Mouse (Mus musculus) G1E (cell line): ENCODE measurements around the gene Heg1.

Source experiments
- CTCF ChIP-seq: IDR thresholded peaks from 2 replicates; pipeline ENCODE4 v1.5.1; 2012; ENCODE audit warnings: low read depth, low read length, inconsistent platforms, mixed read lengths
- GATA1 ChIP-seq: IDR thresholded peaks from 2 replicates; pipeline ENCODE4 v1.6.1; 2012; ENCODE audit warnings: borderline replicate concordance, low read length, inconsistent platforms, mixed read lengths
- POLR2AphosphoS5 ChIP-seq: IDR thresholded peaks from 2 replicates; pipeline ENCODE4 v1.6.1; 2012; ENCODE audit warnings: low read depth, low read length, inconsistent platforms; ENCODE audit not compliant: insufficient replicate concordance

- TF ChIP-seq CTCF (no peak), POLR2AphosphoS5 (no peak), GATA1 (no peak)
Observed at GRCm38 (mm10) chr16:33751152-33751551, 67.0 kb downstream of the Heg1 start.
